Mouse (Mus musculus) bone marrow, adult 2 months (tissue): ENCODE data around the gene Itga1. TPM values are rescaled to one million over a fixed set of nuclear protein-coding genes. Genes with fewer than 3 reads are reported as not detected.

Experiments used
- H3K27ac ChIP-seq: fragments of 200-500 bp; 2 replicates; pipeline ENCODE4 v1.5.1; 2012; ENCODE audit warnings: low read depth, mild to moderate bottlenecking, control low read depth, inconsistent platforms, low read length; ENCODE audit not compliant: control insufficient read depth, poor library complexity, insufficient read depth
- H3K4me1 ChIP-seq: fragments of 200-500 bp; 2 replicates; pipeline ENCODE4 v1.6.1; 2011; ENCODE audit warnings: low read length; ENCODE audit not compliant: control insufficient read depth, insufficient read depth
- H3K4me3 ChIP-seq: fragments of 200-500 bp; replicated peaks from 2 replicates; pipeline ENCODE3; 2011; ENCODE audit warnings: mild to moderate bottlenecking, low read depth, low read length, control low read depth; ENCODE audit not compliant: control insufficient read depth
- CTCF ChIP-seq: fragments of 200-500 bp; IDR thresholded peaks from 2 replicates; pipeline ENCODE4 v1.5.1; 2011; ENCODE audit warnings: low read length, control low read depth; ENCODE audit not compliant: control insufficient read depth, insufficient read depth
- POLR2A ChIP-seq: fragments of 200-500 bp; IDR thresholded peaks from 2 replicates; pipeline ENCODE4 v1.6.1; 2011; ENCODE audit warnings: low read depth, mild to moderate bottlenecking, control low read depth, low read length, borderline replicate concordance; ENCODE audit not compliant: control insufficient read depth
- WGBS: fragments of 180-500 bp; shearing (Covaris S2); methylation state at CpG from one replicate; pipeline ENCODE4 v1.1.7; 2018; 5-methylcytosine and 5-hydroxymethylcytosine counted together
- polyA plus RNA-seq: library from polyadenylated mRNA; stranded (reverse); fragments of >200 nt; gene quantifications from 2 replicates; pipeline ENCODE4 v1.2.4, GENCODE M21; 2011; ENCODE audit warnings: low replicate concordance; ENCODE audit not compliant: missing spikeins, insufficient read depth, insufficient read length

Itga1 gene
- polyA plus RNA-seq = 9.7 and 15.5 TPM in 2 replicates

GRCm38 (mm10) chr13:115101355-115102191 lies at the start of gene Itga1, which contains the start of gene Gm49395:
Gene Itga1, minus strand, starts transcription at chr13:115101964.
Gene Gm49395, minus strand, starts transcription at chr13:115101921.
- WGBS = 1% methylated on average over 39 of the region's 39 CpGs
- no peak for TF ChIP-seq CTCF
- TF ChIP-seq POLR2A = peak; percentile 8; the same call in 1 of the 2 replicates
- Histone ChIP-seq H3K4me3 (peak within 1 kb of the TSS; percentile 63), H3K4me1 (no peaks in the 10 kb centered on the region; the same call in none of the 2 replicates), H3K27ac (peak within 1 kb of the TSS; percentile 42)

GRCm38 (mm10) chr13:115150602-115151001 lies 48.8 kb upstream of the Itga1 start:
- Histone ChIP-seq H3K27ac (no peak overlapping the region), H3K4me1 (no peaks in the 10 kb centered on the region), H3K4me3 (no peak overlapping the region)
- 11% methylated on average over 1 of the region's 1 CpGs for WGBS
- TF ChIP-seq POLR2A (no peak), CTCF (no peak)

GRCm38 (mm10) chr13:115149849-115150248 lies 48.1 kb upstream of the Itga1 start:
- WGBS = 56% methylated on average over 6 of the region's 6 CpGs
- TF ChIP-seq CTCF = no peak
- no peak for TF ChIP-seq POLR2A
- H3K4me1 ChIP-seq = no peaks in the 10 kb centered on the region
- H3K27ac ChIP-seq = no peak overlapping the region
- no peak overlapping the region for H3K4me3 ChIP-seq

GRCm38 (mm10) chr13:115143575-115143974 lies 41.8 kb upstream of the Itga1 start:
- H3K27ac ChIP-seq = no peak overlapping the region
- no peak overlapping the region for H3K4me3 ChIP-seq
- no peak for TF ChIP-seq POLR2A
- no peak for TF ChIP-seq CTCF
- 81% methylated on average over 2 of the region's 2 CpGs for WGBS
- no peaks in the 10 kb centered on the region for H3K4me1 ChIP-seq

GRCm38 (mm10) chr13:115142066-115142465 lies 40.3 kb upstream of the Itga1 start:
- 62% methylated on average over 3 of the region's 3 CpGs for whole genome bisulfite sequencing
- no peak overlapping the region for H3K4me3 ChIP-seq
- H3K27ac ChIP-seq = no peak overlapping the region
- TF ChIP-seq CTCF (no peak), POLR2A (no peak)
- H3K4me1 ChIP-seq = no peaks in the 10 kb centered on the region

- 81% methylated on average over 7 of the region's 7 CpGs for WGBS
- no peak for TF ChIP-seq CTCF
- TF ChIP-seq POLR2A = no peak
- no peak overlapping the region for H3K27ac ChIP-seq
- no peaks in the 10 kb centered on the region; the same call in 1 of the 2 replicates for H3K4me1 ChIP-seq
- no peak overlapping the region for H3K4me3 ChIP-seq
These were observed 36.7 kb upstream of the Itga1 start for GRCm38 (mm10) chr13:115138513-115138912.

- Histone ChIP-seq H3K27ac (no peak overlapping the region), H3K4me3 (no peak overlapping the region), H3K4me1 (no peaks in the 10 kb centered on the region; the same call in 1 of the 2 replicates)
- 49% methylated on average over 3 of the region's 3 CpGs for WGBS
- no peak for TF ChIP-seq POLR2A
- no peak for TF ChIP-seq CTCF
These were observed 35.0 kb upstream of the Itga1 start for GRCm38 (mm10) chr13:115136761-115137160.

- TF ChIP-seq CTCF = no peak
- no peak for TF ChIP-seq POLR2A
- Histone ChIP-seq H3K27ac (no peak overlapping the region), H3K4me3 (no peak overlapping the region), H3K4me1 (no peaks in the 10 kb centered on the region; the same call in 1 of the 2 replicates)
- WGBS = 60% methylated on average over 5 of the region's 5 CpGs
These were observed 30.7 kb upstream of the Itga1 start for GRCm38 (mm10) chr13:115132435-115132834.
